Mouse (Mus musculus): ENCODE measurements around the gene Spcs2.

DNA sequence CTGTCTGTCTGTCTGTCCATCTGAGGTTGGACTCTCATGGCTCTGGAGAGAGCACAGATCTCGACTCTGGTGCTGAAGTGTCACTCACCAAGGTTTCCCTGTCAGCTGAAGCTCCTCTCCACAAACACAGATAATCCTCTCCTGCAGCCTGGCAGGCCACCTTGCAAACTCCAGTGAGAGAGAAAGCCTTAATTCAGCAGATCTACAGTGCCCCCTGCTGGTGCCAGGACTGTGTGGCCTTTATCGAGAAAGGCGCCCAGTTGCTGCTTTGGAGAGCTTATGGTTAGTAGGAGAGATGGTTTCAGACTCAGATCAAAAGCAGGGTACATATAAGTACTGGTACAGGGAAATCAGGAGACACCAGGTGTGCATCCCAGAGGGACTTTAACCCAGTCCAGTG, 13.1 kb upstream of the Spcs2 start:
- TF ChIP-seq EP300 (IDR thresholded peaks at IDR 0.05; ENCODE audit: insufficient read depth, low read depth, low read length) (no peak), POLR2A (IDR thresholded peaks at IDR 0.05; ENCODE audit: insufficient read depth, low read length) (no peak), CTCF (IDR thresholded peaks at IDR 0.05; ENCODE audit: low read depth, low read length) (peak; percentile 83)
